Mouse (Mus musculus): Measurements from ENCODE around the gene Dnajc1. TPM values are rescaled to one million over a fixed set of nuclear protein-coding genes. Genes with fewer than 3 reads are reported as not detected.

The Dnajc1 gene
- polyA plus RNA-seq, 1 experiment, result 38.2 TPM

DNA sequence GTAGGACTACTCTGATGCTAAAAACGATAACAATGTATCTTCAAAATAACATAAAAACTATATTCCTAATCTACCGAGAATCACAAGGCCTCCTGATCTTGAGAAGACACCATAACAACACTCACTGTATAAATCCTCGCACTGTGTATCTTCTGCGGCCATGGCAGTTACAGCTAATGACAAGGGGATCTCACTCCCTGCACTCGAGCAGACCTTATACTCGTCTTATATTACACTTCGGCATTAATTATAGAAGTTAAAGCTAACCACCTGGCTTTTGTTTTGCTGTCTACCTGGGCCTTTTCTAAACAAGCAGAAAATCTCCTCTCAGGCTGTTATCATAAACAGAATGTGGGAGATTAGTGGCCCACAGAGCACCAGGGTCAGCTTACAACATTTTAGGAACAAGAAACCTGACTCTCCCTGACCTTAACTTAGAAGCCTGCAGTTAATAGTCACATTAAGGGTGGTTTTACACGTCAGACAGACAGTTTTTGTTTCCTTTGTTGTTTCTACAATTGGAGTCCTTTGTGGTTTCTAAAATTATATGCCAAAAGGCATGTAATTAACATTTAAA is 164.1 kb downstream of the Dnajc1 start:
- Histone ChIP-seq H3K36me3 (ENCODE audit: control insufficient read depth, insufficient read depth, low read length) (peaks cover 6% of the 10 kb centered on the region), H3K27ac (ENCODE audit: control insufficient read depth, insufficient read depth, low read length) (no peak overlapping the region), H3K27me3 (ENCODE audit: control insufficient read depth, insufficient read depth, low read length) (no peaks in the 10 kb centered on the region), H3K4me3 (ENCODE audit: control insufficient read depth, insufficient read depth, low read length) (no peak overlapping the region), H3K4me1 (replicated peaks; ENCODE audit: control insufficient read depth, insufficient read depth, low read length) (no peaks in the 10 kb centered on the region)
- 88% methylated on average over 8 of the region's 8 CpGs for WGBS
- no peak for DNase-seq
- TF ChIP-seq CTCF (IDR thresholded peaks at IDR 0.05; ENCODE audit: borderline replicate concordance, control insufficient read depth, extremely low read depth, insufficient read depth, low read length, poor library complexity) (no peak), POLR2A (IDR thresholded peaks at IDR 0.05; ENCODE audit: control insufficient read depth, extremely low read depth, insufficient read depth, low read length, poor library complexity) (no peak)

DNA sequence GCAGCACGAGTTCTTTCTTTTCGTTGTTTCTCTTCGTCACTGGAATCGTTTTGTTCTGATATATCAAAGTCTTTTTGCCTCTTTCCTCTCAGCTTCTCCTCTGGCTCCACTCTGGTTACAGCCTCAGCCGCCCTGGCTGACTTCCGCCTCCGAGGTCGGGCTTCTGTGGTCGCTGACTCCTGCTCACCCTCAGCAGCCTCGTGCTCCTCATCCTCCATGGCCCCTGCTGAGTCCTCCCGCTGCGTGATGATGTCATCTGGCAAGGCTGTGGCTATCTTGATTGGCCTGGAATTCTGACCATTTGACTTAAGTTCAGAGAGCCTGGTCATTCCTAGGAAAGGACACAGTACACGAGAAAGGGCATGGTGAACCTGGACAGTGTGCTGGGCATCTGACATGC is 173.1 kb downstream of the Dnajc1 start:
- TF ChIP-seq CTCF (IDR thresholded peaks at IDR 0.05; ENCODE audit: borderline replicate concordance, control insufficient read depth, extremely low read depth, insufficient read depth, low read length, poor library complexity), result no peak
- TF ChIP-seq POLR2A (IDR thresholded peaks at IDR 0.05; ENCODE audit: control insufficient read depth, extremely low read depth, insufficient read depth, low read length, poor library complexity), result no peak
- no peak for DNase-seq
- WGBS, result 81% methylated on average over 13 of the region's 13 CpGs
- H3K27ac ChIP-seq (ENCODE audit: control insufficient read depth, insufficient read depth, low read length), result no peak overlapping the region
- H3K4me1 ChIP-seq (replicated peaks; ENCODE audit: control insufficient read depth, insufficient read depth, low read length), result no peaks in the 10 kb centered on the region
- H3K4me3 ChIP-seq (ENCODE audit: control insufficient read depth, insufficient read depth, low read length), result no peak overlapping the region
- no peaks in the 10 kb centered on the region for H3K27me3 ChIP-seq (ENCODE audit: control insufficient read depth, insufficient read depth, low read length)
- peaks cover 29% of the 10 kb centered on the region for H3K36me3 ChIP-seq (ENCODE audit: control insufficient read depth, insufficient read depth, low read length)

DNA sequence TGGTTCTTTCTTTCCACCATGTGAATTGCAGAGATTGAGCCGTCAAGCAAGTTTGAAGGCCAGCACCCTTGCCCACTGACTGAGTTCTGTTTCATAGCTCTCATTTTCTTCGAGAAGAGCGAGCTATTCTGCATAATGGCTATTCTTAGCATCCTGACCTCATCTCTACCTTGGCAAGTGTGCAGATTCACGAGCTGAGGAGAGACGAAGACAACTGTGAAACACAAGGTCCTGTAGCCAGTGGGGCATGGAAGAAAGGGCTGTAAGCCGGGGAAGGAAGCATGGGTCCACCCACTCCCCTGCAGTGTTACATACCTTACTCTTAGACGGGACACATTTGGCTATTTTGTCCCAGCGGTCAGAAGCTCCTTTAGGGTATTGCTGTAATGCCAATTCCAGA is 173.5 kb downstream of the Dnajc1 start:
- Histone ChIP-seq H3K27ac (ENCODE audit: control insufficient read depth, insufficient read depth, low read length) (no peak overlapping the region), H3K4me3 (ENCODE audit: control insufficient read depth, insufficient read depth, low read length) (no peak overlapping the region), H3K36me3 (ENCODE audit: control insufficient read depth, insufficient read depth, low read length) (peaks cover 33% of the 10 kb centered on the region), H3K4me1 (replicated peaks; ENCODE audit: control insufficient read depth, insufficient read depth, low read length) (no peaks in the 10 kb centered on the region), H3K27me3 (ENCODE audit: control insufficient read depth, insufficient read depth, low read length) (no peaks in the 10 kb centered on the region)
- no peak for TF ChIP-seq CTCF (IDR thresholded peaks at IDR 0.05; ENCODE audit: borderline replicate concordance, control insufficient read depth, extremely low read depth, insufficient read depth, low read length, poor library complexity)
- 94% methylated on average over 8 of the region's 8 CpGs for WGBS
- no peak for DNase-seq

DNA sequence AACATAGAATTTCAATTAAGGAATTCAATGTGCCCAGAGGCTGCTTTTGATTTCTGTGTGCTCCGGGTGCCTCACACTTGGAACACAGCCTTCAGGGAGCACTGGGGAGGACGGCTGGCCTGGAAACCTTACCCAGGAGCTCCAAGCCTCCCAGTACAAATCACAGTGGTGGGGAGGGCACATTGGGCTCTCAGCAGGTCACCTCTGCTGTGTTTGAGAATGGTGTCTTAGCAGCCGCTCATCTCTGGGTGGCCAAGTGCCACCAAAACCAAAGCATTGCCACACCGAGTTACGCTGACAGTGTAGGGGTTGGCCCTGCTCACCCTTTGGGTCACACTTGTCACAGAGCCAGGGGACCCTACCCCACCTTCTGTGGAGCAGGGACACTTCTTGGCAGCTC is 174.1 kb downstream of the Dnajc1 start:
- Histone ChIP-seq H3K4me1 (replicated peaks; ENCODE audit: control insufficient read depth, insufficient read depth, low read length) (no peaks in the 10 kb centered on the region), H3K27me3 (ENCODE audit: control insufficient read depth, insufficient read depth, low read length) (no peaks in the 10 kb centered on the region), H3K4me3 (ENCODE audit: control insufficient read depth, insufficient read depth, low read length) (no peak overlapping the region), H3K36me3 (ENCODE audit: control insufficient read depth, insufficient read depth, low read length) (peaks cover 36% of the 10 kb centered on the region), H3K27ac (ENCODE audit: control insufficient read depth, insufficient read depth, low read length) (no peak overlapping the region)
- 98% methylated on average over 5 of the region's 5 CpGs for WGBS
- no peak for DNase-seq
- no peak for TF ChIP-seq CTCF (IDR thresholded peaks at IDR 0.05; ENCODE audit: borderline replicate concordance, control insufficient read depth, extremely low read depth, insufficient read depth, low read length, poor library complexity)
- no peak for TF ChIP-seq POLR2A (IDR thresholded peaks at IDR 0.05; ENCODE audit: control insufficient read depth, extremely low read depth, insufficient read depth, low read length, poor library complexity)

DNA sequence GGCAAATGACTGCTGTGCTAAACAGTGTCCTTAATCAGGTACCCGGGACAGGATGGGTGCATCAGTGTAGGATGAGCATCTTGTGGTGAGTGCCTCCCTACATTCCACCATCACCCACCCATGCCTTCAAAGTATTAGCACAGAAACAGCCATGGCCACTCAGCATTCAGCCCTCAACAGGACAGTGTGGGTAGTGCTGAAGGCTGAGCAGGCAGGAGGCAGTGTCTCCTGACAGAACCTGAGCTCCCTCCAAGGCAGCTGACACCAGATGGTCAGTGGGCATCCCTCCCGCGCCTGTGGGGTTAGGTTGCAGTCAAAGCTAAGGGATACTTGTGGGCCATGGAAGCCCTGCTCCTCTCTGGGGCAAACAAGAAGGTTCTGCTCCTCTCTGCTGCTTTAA is 174.8 kb downstream of the Dnajc1 start:
- Histone ChIP-seq H3K27me3 (ENCODE audit: control insufficient read depth, insufficient read depth, low read length) (no peaks in the 10 kb centered on the region), H3K4me3 (ENCODE audit: control insufficient read depth, insufficient read depth, low read length) (no peak overlapping the region), H3K27ac (ENCODE audit: control insufficient read depth, insufficient read depth, low read length) (no peak overlapping the region), H3K4me1 (replicated peaks; ENCODE audit: control insufficient read depth, insufficient read depth, low read length) (no peaks in the 10 kb centered on the region), H3K36me3 (ENCODE audit: control insufficient read depth, insufficient read depth, low read length) (peaks cover 41% of the 10 kb centered on the region)
- TF ChIP-seq CTCF (IDR thresholded peaks at IDR 0.05; ENCODE audit: borderline replicate concordance, control insufficient read depth, extremely low read depth, insufficient read depth, low read length, poor library complexity) (no peak), POLR2A (IDR thresholded peaks at IDR 0.05; ENCODE audit: control insufficient read depth, extremely low read depth, insufficient read depth, low read length, poor library complexity) (no peak)
- no peak for DNase-seq
- 99% methylated on average over 3 of the region's 3 CpGs for WGBS

DNA sequence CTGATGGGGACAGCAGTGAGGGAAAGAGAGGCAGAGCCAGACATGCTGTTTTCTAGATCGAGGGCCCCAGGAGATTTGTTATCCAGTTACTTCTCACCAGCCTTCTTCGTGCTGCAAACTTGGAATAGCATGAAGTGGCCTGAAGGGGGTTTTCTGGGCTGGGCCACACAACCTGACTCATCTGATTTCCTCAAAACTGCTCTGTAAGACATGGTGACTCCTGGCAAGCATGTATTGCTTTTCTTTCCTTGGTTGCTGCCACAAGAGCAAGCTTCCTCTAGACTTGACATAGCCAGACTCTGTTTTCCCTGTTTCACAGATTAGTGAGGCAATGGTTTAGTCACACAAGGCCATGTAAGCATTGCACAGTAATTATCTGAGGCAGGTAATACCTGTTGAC is 178.6 kb downstream of the Dnajc1 start:
- Histone ChIP-seq H3K4me1 (replicated peaks; ENCODE audit: control insufficient read depth, insufficient read depth, low read length) (no peaks in the 10 kb centered on the region), H3K4me3 (ENCODE audit: control insufficient read depth, insufficient read depth, low read length) (no peak overlapping the region), H3K36me3 (ENCODE audit: control insufficient read depth, insufficient read depth, low read length) (peaks cover 70% of the 10 kb centered on the region), H3K27ac (ENCODE audit: control insufficient read depth, insufficient read depth, low read length) (no peak overlapping the region), H3K27me3 (ENCODE audit: control insufficient read depth, insufficient read depth, low read length) (no peaks in the 10 kb centered on the region)
- TF ChIP-seq POLR2A (IDR thresholded peaks at IDR 0.05; ENCODE audit: control insufficient read depth, extremely low read depth, insufficient read depth, low read length, poor library complexity), result no peak
- no peak for TF ChIP-seq CTCF (IDR thresholded peaks at IDR 0.05; ENCODE audit: borderline replicate concordance, control insufficient read depth, extremely low read depth, insufficient read depth, low read length, poor library complexity)
- 93% methylated on average over 2 of the region's 2 CpGs for WGBS
- DNase-seq, result no peak

DNA sequence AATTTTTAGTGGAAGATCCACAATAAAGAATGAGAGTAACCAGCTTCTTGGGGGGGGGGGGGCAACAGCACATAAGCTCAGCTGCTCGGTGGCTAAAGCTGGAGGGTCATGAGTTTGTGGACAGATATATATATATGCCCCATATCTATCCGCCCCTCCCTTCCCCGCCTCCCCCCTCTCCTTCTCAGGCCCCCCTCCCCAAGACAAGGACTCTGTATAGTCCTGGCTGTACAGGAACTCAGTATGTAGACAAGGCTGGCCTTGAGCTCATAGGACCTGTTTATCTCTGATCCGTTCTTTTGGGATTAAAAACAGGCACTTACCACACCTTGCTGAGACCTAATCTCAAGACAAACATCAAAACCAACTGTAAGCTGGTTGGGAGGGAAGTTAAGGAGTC is 182.7 kb downstream of the Dnajc1 start:
- no peak for DNase-seq
- Histone ChIP-seq H3K27me3 (ENCODE audit: control insufficient read depth, insufficient read depth, low read length) (no peaks in the 10 kb centered on the region), H3K4me1 (replicated peaks; ENCODE audit: control insufficient read depth, insufficient read depth, low read length) (no peaks in the 10 kb centered on the region), H3K36me3 (ENCODE audit: control insufficient read depth, insufficient read depth, low read length) (peaks cover 78% of the 10 kb centered on the region), H3K4me3 (ENCODE audit: control insufficient read depth, insufficient read depth, low read length) (no peak overlapping the region), H3K27ac (ENCODE audit: control insufficient read depth, insufficient read depth, low read length) (no peak overlapping the region)
- 95% methylated on average over 4 of the region's 4 CpGs for WGBS
- no peak for TF ChIP-seq POLR2A (IDR thresholded peaks at IDR 0.05; ENCODE audit: control insufficient read depth, extremely low read depth, insufficient read depth, low read length, poor library complexity)
- TF ChIP-seq CTCF (IDR thresholded peaks at IDR 0.05; ENCODE audit: borderline replicate concordance, control insufficient read depth, extremely low read depth, insufficient read depth, low read length, poor library complexity), result no peak
